Mouse (Mus musculus) monocyte, adult 5-6 weeks (primary cell): ENCODE measurements around the gene Slc7a10. TPM values are rescaled to one million over a fixed set of nuclear protein-coding genes. Genes with fewer than 3 reads are reported as not detected.
A peak's percentile ranks its signal among the peaks of the same experiment; 100 is the strongest.

ENCODE experiments used
- ATAC-seq: fragments of 153-309, 156-312 bp; replicated peaks from 2 replicates; pipeline ENCODE4 v1.8.0; 2017; ENCODE audit warnings: mild to moderate bottlenecking; ENCODE audit not compliant: low TSS enrichment, insufficient number of reproducible peaks, severe bottlenecking, poor library complexity, low FRiP score
- total RNA-seq: library from RNA; stranded (forward); fragments of 200-1000, 200-491, 200-594 nt; gene quantifications from 3 replicates; pipeline ENCODE4 v1.2.3, GENCODE M21; 2017

The Slc7a10 gene
- total RNA-seq, 1 experiment from 2014 or later = not detected

GRCm38 (mm10) chr7:35169341-35169740 is 16.8 kb upstream of the Slc7a10 start:
- ATAC-seq = peak; percentile 67

- peak; percentile 61 for ATAC-seq
Observed at GRCm38 (mm10) chr7:35171867-35172382, 14.3 kb upstream of the Slc7a10 start.

GRCm38 (mm10) chr7:35172519-35172918 is 13.7 kb upstream of the Slc7a10 start:
- no peak for ATAC-seq

- ATAC-seq = no peak
Observed at GRCm38 (mm10) chr7:35175533-35175932, 10.7 kb upstream of the Slc7a10 start.

GRCm38 (mm10) chr7:35176412-35177381 is 9.5 kb upstream of the Slc7a10 start:
- no peak for ATAC-seq

- ATAC-seq = no peak
Observed at GRCm38 (mm10) chr7:35184833-35185724, 1.1 kb upstream of the Slc7a10 start.

- ATAC-seq = no peak
Observed at GRCm38 (mm10) chr7:35189699-35190098, 3.5 kb downstream of the Slc7a10 start.

GRCm38 (mm10) chr7:35191276-35191675 is 5.1 kb downstream of the Slc7a10 start:
- no peak for ATAC-seq

- ATAC-seq = no peak
Observed at GRCm38 (mm10) chr7:35197022-35197421, 10.8 kb downstream of the Slc7a10 start.

GRCm38 (mm10) chr7:35198981-35199754 is 13.0 kb downstream of the Slc7a10 start:
- no peak for ATAC-seq

- ATAC-seq = no peak
Observed at GRCm38 (mm10) chr7:35199755-35200154, 13.6 kb downstream of the Slc7a10 start.

GRCm38 (mm10) chr7:35211791-35212190 is 25.6 kb downstream of the Slc7a10 start:
- no peak for ATAC-seq

GRCm38 (mm10) chr7:35214442-35215222 is 28.4 kb downstream of the Slc7a10 start:
- ATAC-seq = no peak

- ATAC-seq = no peak
Observed at GRCm38 (mm10) chr7:35215225-35215624, 29.0 kb downstream of the Slc7a10 start, which contains the start of gene Lrp3. Gene Lrp3, minus strand, starts transcription at chr7:35215498.

GRCm38 (mm10) chr7:35215731-35216130 is 29.5 kb downstream of the Slc7a10 start:
- ATAC-seq = no peak

- no peak for ATAC-seq
Observed at GRCm38 (mm10) chr7:35220694-35221365, 34.6 kb downstream of the Slc7a10 start.

GRCm38 (mm10) chr7:35230333-35230732 is 44.1 kb downstream of the Slc7a10 start:
- no peak for ATAC-seq
